Mouse (Mus musculus): ENCODE data around the gene Scube1.
A peak's percentile ranks its signal among the peaks of the same experiment; 100 is the strongest.

GRCm38 (mm10) chr15:83601185-83601584 lies 123.6 kb downstream of the Scube1 start:
- TF ChIP-seq EP300 (IDR thresholded peaks at IDR 0.05; ENCODE audit: low read depth in 1 of 2, low read length in 2 of 2) (peak; percentile 56 to 73), JUND (IDR thresholded peaks at IDR 0.05; ENCODE audit: low read depth, low read length) (no peak), POLR2A (IDR thresholded peaks at IDR 0.05; ENCODE audit: control insufficient read depth in 1 of 2, insufficient read depth in 1 of 2, low read depth in 1 of 2, low read length in 2 of 2, poor library complexity in 1 of 2) (no peak)
